Mouse (Mus musculus) heart, embryonic 11.5 days (tissue): ENCODE measurements around the gene Wscd1. TPM values are rescaled to one million over a fixed set of nuclear protein-coding genes. Genes with fewer than 3 reads are reported as not detected.
"Not testable (repeated sequence)": the region's sequence is repeated elsewhere in the genome, so short reads cannot be mapped to it uniquely, and the experiment has no call there.

ENCODE experiments used
- ATAC-seq: fragments of 200-750 bp; cut with Nextera tagmentation; replicated peaks from 2 replicates; pipeline ENCODE4 v1.8.0; 2017; ENCODE audit warnings: moderate library complexity; ENCODE audit not compliant: insufficient number of reproducible peaks, low FRiP score, low TSS enrichment
- H3K27ac ChIP-seq: fragments of 300-500 bp; sonication (generic); 2 replicates; pipeline ENCODE4 v1.5.1; 2014; ENCODE audit warnings: mild to moderate bottlenecking, low read depth, low read length
- H3K27me3 ChIP-seq: fragments of 300-500 bp; sonication (generic); 2 replicates; pipeline ENCODE4 v1.6.1; 2014; ENCODE audit warnings: mild to moderate bottlenecking, low read length, mixed read lengths; ENCODE audit not compliant: control insufficient read depth, insufficient read depth
- H3K36me3 ChIP-seq: fragments of 300-500 bp; sonication (generic); 2 replicates; pipeline ENCODE4 v1.6.1; 2014; ENCODE audit warnings: mild to moderate bottlenecking, low read length, moderate library complexity, mixed read lengths; ENCODE audit not compliant: control insufficient read depth, insufficient read depth
- H3K4me1 ChIP-seq: fragments of 300-500 bp; sonication (generic); 2 replicates; pipeline ENCODE4 v1.6.1; 2014; ENCODE audit warnings: low read length; ENCODE audit not compliant: control insufficient read depth, insufficient read depth
- H3K4me2 ChIP-seq: fragments of 300-500 bp; sonication (generic); 2 replicates; pipeline ENCODE4 v1.6.1; 2014; ENCODE audit warnings: mild to moderate bottlenecking, moderate library complexity
- H3K4me3 ChIP-seq: fragments of 300-500 bp; sonication (generic); 2 replicates; pipeline ENCODE4 v1.5.1; 2014; ENCODE audit warnings: low read depth, low read length
- H3K9ac ChIP-seq: fragments of 300-500 bp; sonication (generic); 2 replicates; pipeline ENCODE4 v1.6.1; 2014; ENCODE audit warnings: mild to moderate bottlenecking, low read depth, low read length, moderate library complexity
- H3K9me3 ChIP-seq: fragments of 300-500 bp; sonication (generic); replicated peaks from 2 replicates; pipeline ENCODE4 v1.6.1; 2016; ENCODE audit warnings: low read length; ENCODE audit not compliant: control insufficient read depth
- WGBS: fragments of 180-500 bp; shearing (Covaris S2); extraction: QIAGEN DNeasy Blood & Tissue Kit; methylation state at CpG from one replicate; pipeline ENCODE4 v1.1.7; 2014; ENCODE audit not compliant: insufficient replicate concordance; 5-methylcytosine and 5-hydroxymethylcytosine counted together
- polyA plus RNA-seq: library from polyadenylated mRNA; unstranded; fragments of >200 nt; fragmentation: Nextera tagmentation; extraction: Ambion mirVana; gene quantifications from 2 replicates; pipeline ENCODE4 v1.2.1, GENCODE M21; 2014

Wscd1 gene
- polyA plus RNA-seq, 1 experiment from 2014 or later, result 1.9 TPM

DNA sequence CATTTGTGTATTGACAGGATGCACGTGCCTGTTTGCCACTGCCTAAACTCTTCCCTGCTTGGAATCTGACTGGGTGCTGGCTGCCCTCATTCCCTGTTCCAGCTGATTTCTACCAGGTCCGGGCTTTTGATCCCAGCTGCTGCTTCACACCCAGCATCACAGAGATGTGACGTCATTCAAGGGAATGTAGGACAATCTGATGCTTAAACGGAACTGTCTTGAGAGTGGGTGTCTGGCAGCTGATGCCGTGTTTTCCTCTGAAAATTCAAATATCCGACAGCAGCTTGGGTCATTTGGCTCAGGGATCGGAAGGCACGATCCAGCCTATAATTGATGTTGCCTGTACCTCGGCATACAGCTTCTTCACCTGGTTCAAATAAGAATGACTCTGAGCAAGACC lies 70.2 kb downstream of the Wscd1 start:
- no peak overlapping the region for H3K27ac ChIP-seq
- no peaks in the 10 kb centered on the region for H3K4me1 ChIP-seq
- ATAC-seq, result no peak
- no peak overlapping the region for H3K4me3 ChIP-seq
- 72% methylated on average over 9 of the region's 9 CpGs for WGBS
- no peaks in the 10 kb centered on the region for H3K36me3 ChIP-seq
- no peak overlapping the region for H3K9ac ChIP-seq
- H3K4me2 ChIP-seq, result no peak overlapping the region
- no peaks in the 10 kb centered on the region for H3K9me3 ChIP-seq
- H3K27me3 ChIP-seq, result 0 out of 2 replicates have a peak, but pooled peaks cover 4% of the 10 kb centered on the region

- WGBS, result 35% methylated on average over 10 of the region's 10 CpGs
- H3K9me3 ChIP-seq, result no peaks in the 10 kb centered on the region
- no peak for ATAC-seq
- H3K4me2 ChIP-seq, result no peak overlapping the region; the same call in 1 of the 2 replicates
- no peak overlapping the region for H3K4me3 ChIP-seq
- H3K36me3 ChIP-seq, result no peaks in the 10 kb centered on the region
- H3K27me3 ChIP-seq, result 0 out of 2 replicates have a peak, but pooled peaks cover 4% of the 10 kb centered on the region
- no peaks in the 10 kb centered on the region for H3K4me1 ChIP-seq
- no peak overlapping the region for H3K27ac ChIP-seq
- no peak overlapping the region for H3K9ac ChIP-seq
These were observed 71.1 kb downstream of the Wscd1 start for GRCm38 (mm10) chr11:71820847-71821246.

DNA sequence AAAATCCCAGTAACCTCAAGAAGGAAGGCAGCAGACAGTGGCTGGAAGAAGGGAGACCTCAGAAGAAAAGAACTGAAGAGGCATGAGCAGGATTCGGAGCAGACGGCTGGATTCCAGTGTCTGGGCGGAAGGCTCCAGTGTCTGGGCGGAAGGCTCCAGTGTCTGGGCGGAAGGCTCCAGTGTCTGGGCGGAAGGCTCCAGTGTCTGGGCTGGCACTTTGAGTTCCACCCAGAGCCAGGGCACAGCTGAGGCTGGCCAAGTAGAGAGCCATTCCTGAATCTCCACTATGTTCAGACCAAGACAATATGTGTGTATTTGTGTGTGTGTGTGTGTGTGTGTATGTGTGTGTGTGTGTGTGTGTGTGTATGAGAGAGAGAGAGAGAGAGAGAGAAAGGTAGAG lies 71.8 kb downstream of the Wscd1 start:
- H3K4me1 ChIP-seq, H3K27ac ChIP-seq: not testable (repeated sequence)
- WGBS, result 80% methylated on average over 6 of the region's 6 CpGs

GRCm38 (mm10) chr11:71822031-71822430 lies 72.3 kb downstream of the Wscd1 start:
- 85% methylated on average over 5 of the region's 5 CpGs for WGBS
- Histone ChIP-seq H3K36me3 (no peaks in the 10 kb centered on the region), H3K4me2 (no peak overlapping the region), H3K9me3 (no peaks in the 10 kb centered on the region), H3K27ac (no peak overlapping the region), H3K9ac (no peak overlapping the region), H3K4me1 (no peaks in the 10 kb centered on the region), H3K27me3 (0 out of 2 replicates have a peak, but pooled peaks cover 4% of the 10 kb centered on the region), H3K4me3 (no peak overlapping the region)
- no peak for ATAC-seq

More for the DNA sequence above, 71.8 kb downstream of the Wscd1 start:
- not testable (repeated sequence) for H3K4me3 ChIP-seq, ATAC-seq, H3K36me3 ChIP-seq, H3K4me2 ChIP-seq, H3K9me3 ChIP-seq, H3K27me3 ChIP-seq, H3K9ac ChIP-seq

GRCm38 (mm10) chr11:71824971-71825370 lies 75.3 kb downstream of the Wscd1 start:
- Histone ChIP-seq H3K27me3 (0 out of 2 replicates have a peak, but pooled peaks cover 4% of the 10 kb centered on the region), H3K4me1 (no peaks in the 10 kb centered on the region), H3K4me3 (no peak overlapping the region), H3K36me3 (no peaks in the 10 kb centered on the region), H3K27ac (no peak overlapping the region), H3K4me2 (no peak overlapping the region), H3K9me3 (no peaks in the 10 kb centered on the region), H3K9ac (no peak overlapping the region)
- ATAC-seq, result no peak
- 57% methylated on average over 4 of the region's 4 CpGs for WGBS
